ENCODE assay signal across 9 mouse cellular contexts in genomic region chr2:147876708-147877542, GRCm38 (mm10).
DNase-seq lines count a peak whose midpoint lies in the region; ATAC-seq and TF ChIP-seq lines count a peak whose summit lies in the region.
"Had no signal": no experiment of that assay in that cellular context is flagged by ENCODE, and none has a peak within 500 bp of the region (broad histone marks: within the 10 kb centered on the region; RNA-seq: fewer than 3 reads in every experiment).

No protein-coding gene starts in this region.

- TF ChIP-seq POLR2A in brain, embryonic 14.5 days (IDR thresholded peaks at IDR 0.05; ENCODE audit: borderline replicate concordance, extremely low read depth, insufficient read depth, insufficient read length, poor library complexity, severe bottlenecking), result no peak

- peaks cover 0 to 5% of the 10 kb centered on the region in 2 experiments; a peak in 3 of 4 replicates for H3K4me1 ChIP-seq in heart, embryonic 14.5 days (ENCODE audit: control insufficient read depth in 2 of 2, insufficient read depth in 2 of 2, low read length in 2 of 2)
- peaks cover 23% of the 10 kb centered on the region for H3K4me1 ChIP-seq in forebrain, embryonic 15.5 days
- peaks cover 14% of the 10 kb centered on the region for H3K4me1 ChIP-seq in liver, postnatal 0 days (ENCODE audit: insufficient read depth)

- no peak overlapping the region for H3K27ac ChIP-seq in heart, embryonic 14.5 days (replicated peaks in 1 of 2; ENCODE audit: control insufficient read depth in 1 of 2, insufficient read depth in 1 of 2, low read depth in 2 of 2, low read length in 2 of 2)
- H3K27ac ChIP-seq in forebrain, embryonic 15.5 days (replicated peaks), result no peak overlapping the region
- H3K27ac ChIP-seq in liver, postnatal 0 days (ENCODE audit: low read depth), result no peak overlapping the region

- intact Hi-C loops in heart, postnatal 14 days (cut with DNase I), result no loop called here
- intact Hi-C loops in left cerebral cortex, postnatal 10 days (cut with DNase I), result no loop called here

- peak overlapping the region; percentile 43 to 50 for H3K4me3 ChIP-seq in heart, embryonic 14.5 days (ENCODE audit: control insufficient read depth in 1 of 2, insufficient read depth in 1 of 2, low read depth in 1 of 2, low read length in 2 of 2)
- H3K4me3 ChIP-seq in forebrain, embryonic 15.5 days, result peak overlapping the region; percentile 39
- peak overlapping the region; percentile 26 for H3K4me3 ChIP-seq in liver, postnatal 0 days (ENCODE audit: low read depth, low read length)

- H3K27me3 ChIP-seq in heart, embryonic 14.5 days (ENCODE audit: control insufficient read depth, insufficient read depth, low read length), result 0 out of 2 replicates have a peak, but pooled peaks cover 4% of the 10 kb centered on the region
- H3K27me3 ChIP-seq in forebrain, embryonic 15.5 days, result peaks cover 3% of the 10 kb centered on the region; the same call in 1 of the 2 replicates
- H3K27me3 ChIP-seq in liver, postnatal 0 days (ENCODE audit: insufficient read depth, low read length), result no peaks in the 10 kb centered on the region

- peak overlapping the region; percentile 66 for H3K4me2 ChIP-seq in heart, embryonic 14.5 days (ENCODE audit: low read length)
- peak overlapping the region; percentile 56 for H3K4me2 ChIP-seq in forebrain, embryonic 15.5 days (replicated peaks)
- H3K4me2 ChIP-seq in liver, postnatal 0 days (ENCODE audit: low read depth, low read length), result peak overlapping the region; percentile 67

- no peak for TF ChIP-seq CTCF in brain, embryonic 14.5 days (IDR thresholded peaks at IDR 0.05; ENCODE audit: borderline replicate concordance, extremely low read depth, insufficient read depth, insufficient read length)
- no peak for TF ChIP-seq CTCF in liver, postnatal 0 days (IDR thresholded peaks at IDR 0.05; ENCODE audit: low read depth)

- DNase-seq in heart, postnatal 14 days, result no peak
- peak; percentile 64 for DNase-seq in brain, embryonic 14.5 days (ENCODE audit: low read depth)
- no peak for DNase-seq in liver, postnatal 0 days
- DNase-seq in adipocyte (ENCODE audit: low spot score), result no peak
- DNase-seq in left cerebral cortex, postnatal 10 days (ENCODE audit: extremely low spot score in 1 of 2, low spot score in 2 of 2), result no peak

- WGBS in heart, embryonic 14.5 days, result 13% methylated on average over 19 of the region's 19 CpGs
- WGBS in forebrain, embryonic 15.5 days, result 3% methylated on average over 19 of the region's 19 CpGs
- 11% methylated on average over 19 of the region's 19 CpGs for WGBS in liver, postnatal 0 days (ENCODE audit: insufficient replicate concordance)

- H3K36me3 ChIP-seq in heart, embryonic 14.5 days (ENCODE audit: control insufficient read depth, insufficient read depth, low read length), result no peaks in the 10 kb centered on the region
- no peaks in the 10 kb centered on the region for H3K36me3 ChIP-seq in forebrain, embryonic 15.5 days
- H3K36me3 ChIP-seq in liver, postnatal 0 days (replicated peaks; ENCODE audit: insufficient read depth, low read length), result no peaks in the 10 kb centered on the region
- H3K36me3 ChIP-seq: G1E had no signal

- TF ChIP-seq EP300 in liver, postnatal 0 days (IDR thresholded peaks at IDR 0.05; ENCODE audit: low read depth), result no peak

- H3K9me3 ChIP-seq in heart, embryonic 14.5 days (ENCODE audit: control insufficient read depth, low read length), result no peaks in the 10 kb centered on the region
- H3K9me3 ChIP-seq in forebrain, embryonic 15.5 days, result no peaks in the 10 kb centered on the region
- no peaks in the 10 kb centered on the region for H3K9me3 ChIP-seq in liver, postnatal 0 days (ENCODE audit: low read length)

- H3K9ac ChIP-seq in heart, embryonic 14.5 days (ENCODE audit: low read length), result peak overlapping the region; percentile 39; the same call in 1 of the 2 replicates
- peak overlapping the region; percentile 46 for H3K9ac ChIP-seq in forebrain, embryonic 15.5 days (replicated peaks)
- H3K9ac ChIP-seq in liver, postnatal 0 days (replicated peaks), result peak overlapping the region; percentile 46

- ATAC-seq in heart, embryonic 14.5 days (ENCODE audit: insufficient number of reproducible peaks, insufficient read depth, low FRiP score, low read depth), result no peak
- ATAC-seq in forebrain, embryonic 15.5 days (replicated peaks), result peak; percentile 62
- no peak for ATAC-seq in liver, postnatal 0 days
- no peak for ATAC-seq in cerebellum, adult (ENCODE audit: insufficient number of reproducible peaks, low FRiP score, low TSS enrichment)
